Mouse (Mus musculus): ENCODE results near the gene Tmprss6. TPM values are rescaled to one million over a fixed set of nuclear protein-coding genes. Genes with fewer than 3 reads are reported as not detected.

The Tmprss6 gene
- not detected in 2 replicates for polyA plus RNA-seq (2012)

DNA sequence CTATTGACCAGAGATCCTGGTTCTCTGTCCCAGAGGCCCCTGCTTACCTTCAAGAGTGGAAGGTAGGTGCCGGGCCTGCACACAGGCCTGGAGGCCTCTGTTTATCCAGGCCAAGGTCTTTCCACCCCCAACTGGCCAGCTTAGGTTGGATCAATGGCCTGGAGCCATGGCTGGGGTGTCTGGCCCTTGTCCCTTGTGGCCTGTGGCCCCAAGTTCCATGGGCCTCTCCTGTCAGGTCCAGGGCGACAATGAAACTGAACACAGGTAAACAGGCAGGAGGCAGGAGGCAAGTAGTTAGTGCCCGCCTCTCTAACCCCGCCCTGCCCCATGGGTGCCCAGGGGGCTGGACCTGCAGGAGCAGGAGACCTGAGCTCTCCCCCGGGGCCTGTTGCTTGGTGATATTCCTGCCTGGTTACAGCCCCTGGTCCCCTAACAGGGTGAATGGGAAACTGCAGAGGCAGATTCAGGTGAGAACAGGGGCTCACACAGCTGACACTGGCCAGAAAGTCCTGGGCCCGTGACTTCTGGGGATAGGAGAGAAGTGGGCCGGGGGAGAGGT is at the start of gene Tmprss6:
Gene Tmprss6 (minus strand): TSS at position 256 of the 559 bp plus-strand sequence.
- TF ChIP-seq GATA1 (IDR thresholded peaks at IDR 0.05; ENCODE audit: low read length), result no peak

DNA sequence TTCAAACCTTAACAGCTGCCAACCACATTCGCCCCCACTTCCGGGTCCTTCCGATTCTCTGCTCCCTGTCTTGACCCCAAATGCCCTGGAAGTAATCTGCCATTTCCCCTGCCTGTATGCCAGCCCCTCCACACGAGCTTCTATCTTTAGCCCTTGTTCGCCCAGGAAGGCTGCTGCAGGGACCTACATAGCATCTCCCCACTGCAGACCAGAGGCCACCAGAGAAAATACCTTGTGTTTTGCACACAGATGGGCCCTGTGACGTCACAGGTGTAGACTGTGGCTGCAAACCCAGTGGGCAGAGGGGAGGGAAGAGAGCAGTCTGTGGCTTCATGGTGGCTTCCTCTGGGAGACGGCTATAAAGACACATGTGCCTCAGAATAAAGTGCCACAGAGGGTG is 49.8 kb upstream of the Tmprss6 start:
- no peak for TF ChIP-seq GATA1 (IDR thresholded peaks at IDR 0.05; ENCODE audit: low read length)

DNA sequence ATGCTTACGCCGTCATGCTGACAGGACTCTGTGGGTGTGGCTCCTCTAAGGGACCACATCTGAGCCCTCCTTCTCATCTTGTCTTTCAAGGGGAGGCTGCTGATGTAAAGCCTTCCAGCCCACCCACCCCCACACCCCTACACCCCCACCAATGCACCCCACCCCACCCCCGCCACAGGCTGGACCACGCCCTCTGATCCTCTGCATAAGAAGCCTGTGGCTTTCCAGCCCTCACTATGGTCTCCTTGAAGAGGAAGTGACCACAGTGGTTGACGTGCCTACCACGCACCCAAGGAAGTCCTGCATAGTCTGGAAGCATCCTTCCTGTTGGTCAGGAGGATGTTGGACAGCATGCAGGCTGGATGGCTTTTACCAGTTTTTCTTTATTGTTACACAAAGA is 47.3 kb upstream of the Tmprss6 start:
- no peak for TF ChIP-seq GATA1 (IDR thresholded peaks at IDR 0.05; ENCODE audit: low read length)

- no peak for TF ChIP-seq GATA1 (IDR thresholded peaks at IDR 0.05; ENCODE audit: low read length)
These were observed 46.1 kb upstream of the Tmprss6 start for GRCm38 (mm10) chr15:78514393-78515146.

DNA sequence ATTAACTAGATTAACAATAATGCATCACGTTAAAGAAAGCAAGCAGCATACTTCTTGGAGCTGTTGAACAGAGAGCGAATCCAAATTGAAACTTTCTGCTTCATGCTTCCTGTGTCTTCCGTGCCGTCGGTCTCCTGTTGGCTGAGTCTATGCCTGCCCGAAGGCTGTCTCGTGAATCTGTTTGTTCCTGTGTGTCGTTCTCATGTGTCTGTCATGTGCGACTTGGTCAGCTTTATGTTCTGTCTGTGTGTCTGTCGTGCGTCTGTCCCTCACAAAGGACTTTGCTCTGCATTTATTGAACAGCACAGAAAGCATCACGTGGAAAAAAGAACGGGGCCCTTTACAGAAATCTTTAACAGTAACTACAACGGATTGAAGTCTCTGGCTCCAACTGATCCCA is 44.6 kb upstream of the Tmprss6 start:
- no peak for TF ChIP-seq GATA1 (IDR thresholded peaks at IDR 0.05; ENCODE audit: low read length)

DNA sequence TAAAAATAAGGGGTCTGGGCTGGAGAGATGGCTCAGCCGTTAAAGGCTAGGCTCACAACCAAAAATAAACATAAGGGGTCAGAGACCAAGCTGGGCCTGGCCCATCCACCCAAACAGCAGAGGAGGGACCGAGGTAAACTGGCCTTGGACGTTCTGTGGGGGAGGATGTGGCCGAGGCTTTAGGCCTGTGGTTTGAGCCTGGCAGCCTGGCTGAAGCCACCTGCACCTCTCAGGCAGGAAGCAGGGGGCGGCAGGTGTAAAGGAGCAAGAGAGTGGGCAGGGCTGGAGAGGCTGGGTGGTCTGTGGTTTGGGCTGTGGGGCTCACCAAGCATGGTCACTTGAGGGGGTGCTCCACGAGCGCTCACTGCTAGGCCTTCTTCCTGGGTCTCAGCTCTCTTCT is 43.5 kb upstream of the Tmprss6 start:
- TF ChIP-seq GATA1 (IDR thresholded peaks at IDR 0.05; ENCODE audit: low read length), result no peak

DNA sequence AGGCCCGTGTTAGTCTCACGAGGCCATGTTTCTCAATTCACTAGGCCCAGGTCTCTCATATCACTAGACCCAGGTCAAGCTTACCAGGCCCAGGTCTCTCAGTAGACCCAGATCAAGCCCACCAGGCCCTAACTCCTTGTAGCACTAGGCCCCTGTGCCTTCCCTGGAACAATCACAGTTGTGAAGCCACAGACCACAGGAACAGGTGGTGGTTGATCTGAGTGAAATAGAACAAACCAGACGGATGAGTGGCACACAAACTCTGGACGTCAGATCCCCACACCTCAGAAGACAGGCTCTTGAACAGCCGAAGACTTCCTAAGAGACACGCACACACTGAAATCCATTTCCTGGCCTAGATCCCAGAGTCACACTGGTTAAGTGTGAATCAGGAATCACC is 42.3 kb upstream of the Tmprss6 start:
- TF ChIP-seq GATA1 (IDR thresholded peaks at IDR 0.05; ENCODE audit: low read length), result no peak

DNA sequence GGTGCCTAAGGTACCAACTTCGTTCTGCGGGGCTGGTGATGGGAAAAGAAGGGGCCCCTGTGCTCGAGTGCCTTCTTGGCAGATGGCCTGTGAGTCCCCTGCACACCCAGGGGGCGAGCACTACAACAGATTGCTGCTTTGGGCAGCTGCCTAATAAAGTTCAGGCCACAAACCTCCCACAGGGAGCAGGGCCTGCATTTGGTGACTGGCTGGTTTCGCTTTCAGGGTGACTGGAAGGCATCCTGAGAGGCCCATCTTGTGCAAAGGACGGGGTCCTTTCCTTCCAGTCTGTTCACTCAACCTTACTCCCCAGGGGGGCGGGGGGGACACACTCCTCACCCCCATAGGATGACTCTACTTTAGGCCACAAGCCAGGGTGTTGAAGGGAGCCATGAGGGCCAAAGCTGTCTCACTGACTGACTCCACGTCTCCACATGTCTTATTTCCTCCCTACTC is 41.7 kb upstream of the Tmprss6 start:
- no peak for TF ChIP-seq GATA1 (IDR thresholded peaks at IDR 0.05; ENCODE audit: low read length)

DNA sequence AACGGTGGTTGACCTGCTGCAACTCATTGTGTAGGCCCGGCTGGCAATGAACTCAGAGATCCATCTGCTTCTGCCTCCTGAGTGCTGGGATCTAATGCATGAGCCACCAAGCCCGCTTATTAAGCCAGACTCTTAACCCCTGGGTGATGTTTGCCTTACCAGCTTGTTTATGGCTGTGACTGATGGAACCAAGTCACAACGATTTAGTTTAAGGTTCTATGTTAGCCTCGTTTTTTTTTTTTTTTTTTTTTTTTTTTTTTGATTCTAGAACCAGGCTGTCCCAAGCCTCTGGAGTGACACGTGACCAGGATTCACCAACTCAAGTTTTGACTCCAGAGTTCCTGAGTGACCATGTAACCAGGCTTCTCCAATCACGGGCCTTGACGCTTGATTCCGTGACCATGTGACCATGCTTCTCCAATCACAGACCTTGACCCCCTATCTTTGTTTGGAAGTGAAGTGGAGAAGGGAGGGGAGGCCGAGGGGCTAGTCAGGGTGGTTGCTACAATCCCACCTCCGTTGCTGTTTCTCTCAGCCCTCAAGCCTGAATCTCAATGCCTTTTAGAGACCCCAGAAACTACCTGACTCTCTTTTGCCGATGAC is 41.0 kb upstream of the Tmprss6 start:
- no peak for TF ChIP-seq GATA1 (IDR thresholded peaks at IDR 0.05; ENCODE audit: low read length)

DNA sequence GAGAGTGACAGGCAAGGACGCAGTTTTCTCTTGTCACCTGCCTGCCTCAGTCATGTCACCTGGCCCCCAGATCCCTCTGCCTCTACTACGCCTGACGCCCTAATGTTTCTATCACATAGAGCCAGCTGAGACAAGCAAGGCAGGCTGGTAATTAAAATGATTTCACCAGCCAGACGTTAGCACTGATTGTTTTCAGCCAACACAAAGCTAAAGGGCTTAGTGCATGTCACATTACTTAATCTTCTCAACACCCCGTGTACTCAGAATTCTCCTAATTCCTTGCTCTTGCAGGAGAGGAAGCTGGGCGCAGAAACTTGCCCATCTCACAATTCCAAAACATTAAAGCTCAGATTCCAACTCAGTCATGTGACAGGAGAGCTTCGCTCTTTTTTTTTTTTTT is 40.0 kb upstream of the Tmprss6 start:
- no peak for TF ChIP-seq GATA1 (IDR thresholded peaks at IDR 0.05; ENCODE audit: low read length)

- no peak for TF ChIP-seq GATA1 (IDR thresholded peaks at IDR 0.05; ENCODE audit: low read length)
These were observed 37.1 kb upstream of the Tmprss6 start for GRCm38 (mm10) chr15:78505541-78505940.

GRCm38 (mm10) chr15:78504816-78505215 is 36.4 kb upstream of the Tmprss6 start:
- no peak for TF ChIP-seq GATA1 (IDR thresholded peaks at IDR 0.05; ENCODE audit: low read length)

DNA sequence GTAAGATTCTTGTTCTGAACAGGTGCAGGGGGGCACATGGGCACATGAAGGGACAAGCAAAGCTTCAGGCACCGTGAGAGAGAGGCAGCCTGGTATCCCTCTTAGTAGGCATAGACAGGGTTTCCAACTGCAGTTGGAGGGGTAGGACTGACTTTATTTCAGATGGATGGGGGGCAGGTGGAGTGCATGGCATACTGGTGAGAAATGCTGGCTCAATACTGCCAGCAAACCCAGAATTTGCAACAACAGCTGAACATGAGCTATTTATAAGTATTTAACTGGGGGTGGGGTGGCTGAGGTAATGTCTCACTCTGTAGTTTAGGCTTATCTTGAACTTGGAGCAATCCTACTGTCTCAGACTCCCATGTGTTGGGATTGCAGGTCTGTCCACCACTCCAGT is 35.6 kb upstream of the Tmprss6 start:
- no peak for TF ChIP-seq GATA1 (IDR thresholded peaks at IDR 0.05; ENCODE audit: low read length)

DNA sequence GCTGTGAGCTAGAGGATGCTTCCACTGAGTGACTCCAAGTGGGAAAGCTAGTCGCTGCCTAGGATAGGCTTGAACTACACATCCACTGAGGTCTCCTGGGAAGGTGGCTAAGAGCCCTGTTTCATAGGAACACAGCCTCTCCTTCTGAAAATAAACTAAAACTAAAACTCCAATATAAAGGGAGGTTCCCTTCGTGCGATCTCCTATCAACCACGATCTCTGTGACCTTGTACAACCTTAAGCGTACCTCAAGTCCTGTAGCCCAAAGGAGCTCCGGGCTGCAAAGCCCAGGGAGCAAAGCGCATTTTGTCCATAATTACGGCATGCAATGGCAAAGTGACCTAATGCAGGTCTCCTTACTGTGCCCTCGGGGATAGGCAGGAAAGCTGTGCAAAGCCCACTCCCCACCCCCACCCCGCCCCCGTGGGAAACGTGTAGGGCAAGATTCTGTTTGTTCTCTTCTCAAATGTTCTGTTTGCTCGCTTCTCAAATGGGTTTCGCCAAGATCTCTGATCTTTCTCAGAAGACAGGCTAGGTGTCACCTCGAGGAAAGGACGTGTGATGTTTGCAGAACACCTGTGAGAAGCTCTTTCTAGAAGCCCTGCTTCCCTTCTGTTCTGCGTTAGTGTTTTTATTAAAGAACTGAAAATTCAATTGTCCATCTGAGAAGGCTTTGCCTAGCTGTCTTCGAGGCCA is 34.2 kb upstream of the Tmprss6 start:
- no peak for TF ChIP-seq GATA1 (IDR thresholded peaks at IDR 0.05; ENCODE audit: low read length)

- no peak for TF ChIP-seq GATA1 (IDR thresholded peaks at IDR 0.05; ENCODE audit: low read length)
These were observed 26.6 kb upstream of the Tmprss6 start, which contains the start of gene Il2rb for GRCm38 (mm10) chr15:78494968-78495406. Gene Il2rb, minus strand, starts transcription at chr15:78495271.

GRCm38 (mm10) chr15:78493401-78494010 is 25.1 kb upstream of the Tmprss6 start:
- TF ChIP-seq GATA1 (IDR thresholded peaks at IDR 0.05; ENCODE audit: low read length), result no peak
